Mouse (Mus musculus): ENCODE measurements around the gene 4933415F23Rik. TPM values are rescaled to one million over a fixed set of nuclear protein-coding genes. Genes with fewer than 3 reads are reported as not detected.

4933415F23Rik gene
- total and polyA plus RNA-seq, 3 experiments = not detected

GRCm38 (mm10) chr1:23117423-23117822, 15.4 kb upstream of the 4933415F23Rik start:
- Histone ChIP-seq H3K79me2 (ENCODE audit: control insufficient read depth, insufficient read depth, low read length, poor library complexity) (no peaks in the 10 kb centered on the region), H3K4me3 (ENCODE audit: control insufficient read depth in 1 of 2, insufficient read depth in 1 of 2, low read depth in 2 of 2, low read length in 2 of 2) (no peak overlapping the region), H3K9ac (ENCODE audit: control insufficient read depth, low read depth, low read length, poor library complexity, severe bottlenecking) (no peak overlapping the region), H3K9me3 (replicated peaks; ENCODE audit: insufficient read depth, low read length) (no peaks in the 10 kb centered on the region), H3K27me3 (ENCODE audit: control insufficient read depth in 1 of 2, insufficient read depth in 2 of 2, low read length in 2 of 2) (no peaks in the 10 kb centered on the region), H3K27ac (ENCODE audit: control insufficient read depth, low read depth, low read length) (no peak overlapping the region), H3K4me1 (ENCODE audit: control insufficient read depth in 1 of 2, insufficient read depth in 2 of 2, low read length in 2 of 2) (no peaks in the 10 kb centered on the region), H3K36me3 (ENCODE audit: control insufficient read depth in 1 of 2, insufficient read depth in 2 of 2, low read length in 2 of 2) (no peaks in the 10 kb centered on the region)
- TF ChIP-seq POLR2AphosphoS2 (IDR thresholded peaks at IDR 0.05; ENCODE audit: low read length) = no peak
- no peak for TF ChIP-seq SMC3 (IDR thresholded peaks at IDR 0.05; ENCODE audit: low read depth, low read length)
- TF ChIP-seq TBP (IDR thresholded peaks at IDR 0.05; ENCODE audit: low read depth, low read length) = no peak
- no peak for TF ChIP-seq CHD1 (IDR thresholded peaks at IDR 0.05; ENCODE audit: low read depth, low read length)
- TF ChIP-seq ELF1 (IDR thresholded peaks at IDR 0.05; ENCODE audit: low read depth, low read length) = no peak
- TF ChIP-seq MXI1 (IDR thresholded peaks at IDR 0.05; ENCODE audit: low read depth, low read length) = no peak
- TF ChIP-seq USF1 (IDR thresholded peaks at IDR 0.05; ENCODE audit: low read depth, low read length) = no peak
- TF ChIP-seq TCF12 (IDR thresholded peaks at IDR 0.05; ENCODE audit: low read depth, low read length) = no peak
- no peak for DNase-seq (ENCODE audit: low read depth, low spot score)

GRCm38 (mm10) chr1:23109191-23109590, 7.1 kb upstream of the 4933415F23Rik start:
- TF ChIP-seq ZMIZ1 (IDR thresholded peaks at IDR 0.05; ENCODE audit: low read depth, low read length) (no peak), UBTF (IDR thresholded peaks at IDR 0.05; ENCODE audit: borderline replicate concordance, insufficient read depth, low read depth, low read length) (no peak), MYB (IDR thresholded peaks at IDR 0.05; ENCODE audit: low read depth, low read length) (no peak), RAD21 (IDR thresholded peaks at IDR 0.05; ENCODE audit: low read depth, low read length) (no peak), GATA1 (IDR thresholded peaks at IDR 0.05; ENCODE audit: low read depth, low read length) (no peak), CTCF (IDR thresholded peaks at IDR 0.05 in 2 of 3, conservative IDR thresholded peaks at IDR 0.05 in 1 of 3; ENCODE audit: control insufficient read depth in 1 of 3, insufficient read depth in 1 of 3, low read depth in 2 of 3, low read length in 3 of 3, poor library complexity in 1 of 3, severe bottlenecking in 1 of 3) (no peak), RCOR1 (IDR thresholded peaks at IDR 0.05; ENCODE audit: low read depth, low read length) (no peak), CHD2 (IDR thresholded peaks at IDR 0.05; ENCODE audit: low read length) (no peak), MAZ (IDR thresholded peaks at IDR 0.05; ENCODE audit: low read depth, low read length) (no peak), E2F4 (IDR thresholded peaks at IDR 0.05; ENCODE audit: borderline replicate concordance, low read depth, low read length) (no peak), MYC (IDR thresholded peaks at IDR 0.05; ENCODE audit: low read depth, low read length) (no peak), TBP (IDR thresholded peaks at IDR 0.05; ENCODE audit: low read depth, low read length) (no peak)
- Histone ChIP-seq H3K27ac (ENCODE audit: control insufficient read depth, low read depth, low read length) (no peak overlapping the region), H3K36me3 (ENCODE audit: control insufficient read depth in 1 of 2, insufficient read depth in 2 of 2, low read length in 2 of 2) (no peaks in the 10 kb centered on the region), H3K9me3 (replicated peaks; ENCODE audit: insufficient read depth, low read length) (no peaks in the 10 kb centered on the region), H3K27me3 (ENCODE audit: control insufficient read depth in 1 of 2, insufficient read depth in 2 of 2, low read length in 2 of 2) (no peaks in the 10 kb centered on the region), H3K4me1 (ENCODE audit: control insufficient read depth in 1 of 2, insufficient read depth in 2 of 2, low read length in 2 of 2) (no peaks in the 10 kb centered on the region), H3K4me3 (ENCODE audit: control insufficient read depth in 1 of 2, insufficient read depth in 1 of 2, low read depth in 2 of 2, low read length in 2 of 2) (no peak overlapping the region), H3K9ac (ENCODE audit: control insufficient read depth, low read depth, low read length, poor library complexity, severe bottlenecking) (no peak overlapping the region), H3K79me2 (ENCODE audit: control insufficient read depth, insufficient read depth, low read length, poor library complexity) (no peaks in the 10 kb centered on the region)
- no peak for DNase-seq (ENCODE audit: low read depth, low spot score)
